Mouse (Mus musculus): ENCODE data around the gene Mroh2a. TPM values are rescaled to one million over a fixed set of nuclear protein-coding genes. Genes with fewer than 3 reads are reported as not detected.

The Mroh2a gene
- polyA plus RNA-seq, 1 experiment from 2014 or later, result 2.2 TPM

DNA sequence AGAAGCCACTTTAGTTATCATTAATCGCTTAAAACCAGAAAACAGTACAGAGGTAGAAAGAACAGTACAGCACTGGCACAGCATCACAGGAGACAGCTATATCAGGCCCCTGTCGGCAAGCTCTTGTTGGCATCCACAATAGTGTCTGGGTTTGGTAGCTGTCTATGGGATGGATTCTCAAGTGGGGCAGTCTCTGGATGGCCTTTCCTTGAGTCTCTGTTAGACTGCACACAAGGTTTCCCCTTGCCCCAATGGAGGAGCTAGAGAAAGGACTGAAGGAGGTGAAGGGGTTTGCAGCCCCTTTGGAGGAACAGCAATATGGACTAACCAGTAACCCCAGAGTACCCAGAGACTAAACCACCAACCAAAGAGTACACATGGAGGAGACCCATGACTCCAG is 65.3 kb downstream of the Mroh2a start:
- Histone ChIP-seq H3K9ac (no peak overlapping the region), H3K4me1 (no peaks in the 10 kb centered on the region), H3K9me3 (peaks cover 11% of the 10 kb centered on the region; the same call in 1 of the 2 replicates), H3K4me2 (no peak overlapping the region), H3K36me3 (no peaks in the 10 kb centered on the region), H3K27ac (no peak overlapping the region), H3K27me3 (no peaks in the 10 kb centered on the region), H3K4me3 (no peak overlapping the region)
- 51% methylated on average over 2 of the region's 2 CpGs for WGBS
- ATAC-seq (ENCODE audit: insufficient number of reproducible peaks, low FRiP score, low TSS enrichment, low read depth), result no peak

DNA sequence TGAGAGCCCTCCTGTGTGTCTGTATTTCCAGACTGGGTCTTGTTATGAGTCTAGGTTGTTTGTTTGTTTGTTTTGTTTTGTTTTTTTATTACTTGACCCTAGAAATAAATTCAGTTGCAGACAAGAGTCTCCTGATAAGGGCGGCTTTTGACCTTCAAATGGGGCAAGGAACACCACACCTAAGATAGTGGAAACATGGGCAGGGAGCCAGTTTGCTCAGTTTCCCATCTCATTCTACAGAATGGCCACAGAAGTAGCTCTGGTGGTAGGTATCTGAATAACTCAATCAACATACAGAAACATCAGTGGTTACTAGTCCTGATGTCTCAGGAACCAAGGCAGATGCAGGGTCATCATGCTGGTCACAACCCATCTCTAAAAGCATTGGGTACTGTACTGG is 67.9 kb downstream of the Mroh2a start:
- Histone ChIP-seq H3K4me2 (no peak overlapping the region), H3K36me3 (no peaks in the 10 kb centered on the region), H3K27ac (no peak overlapping the region), H3K27me3 (no peaks in the 10 kb centered on the region), H3K9me3 (peaks cover 21% of the 10 kb centered on the region), H3K4me3 (no peak overlapping the region), H3K9ac (no peak overlapping the region), H3K4me1 (no peaks in the 10 kb centered on the region)
- ATAC-seq (ENCODE audit: insufficient number of reproducible peaks, low FRiP score, low TSS enrichment, low read depth), result no peak
- 15% methylated on average over 1 of the region's 1 CpGs for WGBS

DNA sequence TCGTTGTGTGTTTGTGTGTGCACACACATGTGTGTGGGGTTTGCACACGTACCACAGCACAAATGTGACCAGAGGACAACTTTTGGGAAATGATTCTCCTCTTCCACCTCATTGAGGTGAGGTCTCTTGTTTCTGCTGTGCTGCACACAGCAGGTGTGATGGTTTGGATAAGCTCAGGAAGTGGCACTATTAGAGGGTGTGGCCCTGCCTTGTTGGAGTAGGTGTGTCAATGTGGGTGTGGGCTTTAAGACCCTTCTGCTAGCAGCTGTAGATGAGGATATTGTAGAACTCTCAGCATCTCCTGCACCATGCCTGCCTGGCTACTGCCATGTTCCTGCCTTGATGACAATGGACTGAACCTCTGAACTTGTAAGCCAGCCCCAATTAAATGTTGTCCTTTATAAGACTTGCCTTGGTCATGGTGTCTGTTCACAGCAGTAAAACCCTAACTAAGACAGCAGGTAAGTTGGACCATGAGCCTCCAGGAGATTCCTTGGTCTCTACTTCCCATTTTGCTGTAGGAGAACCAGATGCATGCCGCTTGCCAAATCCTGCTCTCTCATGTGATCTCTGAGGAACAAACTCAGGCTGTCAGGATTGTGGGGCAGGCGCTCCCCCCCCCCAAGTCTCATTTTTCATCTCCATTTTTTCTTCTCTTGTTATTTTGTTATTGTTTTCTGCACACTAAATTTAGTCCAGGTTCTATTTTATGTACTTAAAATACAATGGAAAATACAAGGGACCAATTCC is 69.6 kb downstream of the Mroh2a start:
- Histone ChIP-seq H3K9ac (no peak overlapping the region), H3K4me3 (no peak overlapping the region), H3K36me3 (no peaks in the 10 kb centered on the region), H3K27ac (no peak overlapping the region), H3K9me3 (peaks cover 32% of the 10 kb centered on the region), H3K4me2 (no peak overlapping the region), H3K27me3 (no peaks in the 10 kb centered on the region), H3K4me1 (no peaks in the 10 kb centered on the region)
- 73% methylated on average over 4 of the region's 4 CpGs for WGBS
- ATAC-seq (ENCODE audit: insufficient number of reproducible peaks, low FRiP score, low TSS enrichment, low read depth), result peak; percentile 4; the same call in 1 of the 2 replicates

DNA sequence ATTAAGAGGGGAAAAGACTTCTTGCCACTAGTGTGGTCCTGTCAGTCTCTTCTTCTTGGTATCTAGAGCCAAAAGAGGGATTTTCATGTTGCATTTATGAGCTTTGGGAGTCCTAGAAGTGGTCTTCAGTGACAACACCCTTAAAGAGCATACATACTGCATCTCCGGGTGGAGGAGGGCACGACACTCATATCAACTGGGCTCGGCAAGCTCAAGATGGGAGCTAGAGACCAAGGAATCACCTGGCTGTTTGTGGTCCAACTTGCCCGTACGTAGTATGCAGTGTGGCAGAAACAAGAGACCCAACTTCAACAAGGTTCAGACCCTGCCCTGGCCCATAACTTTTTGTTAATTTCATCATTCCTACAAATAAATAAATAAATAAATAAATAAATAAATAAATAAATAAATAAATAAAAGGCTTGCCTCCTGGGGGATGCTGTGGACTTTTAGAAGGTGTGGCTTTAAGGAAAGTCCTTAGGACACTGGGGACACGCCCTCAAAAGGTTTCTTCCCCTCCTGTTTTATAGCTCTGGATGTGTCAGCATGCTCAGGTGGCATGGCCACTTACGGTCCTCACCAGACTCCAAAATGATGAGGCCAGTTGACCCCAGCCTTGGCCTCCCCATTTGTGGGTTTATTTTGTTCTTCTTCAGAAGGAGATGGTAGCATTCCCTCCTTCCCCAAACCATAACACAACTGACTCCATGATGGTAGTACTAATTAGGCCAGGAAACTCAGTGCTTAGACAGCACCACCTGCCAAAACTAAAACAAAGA is 70.9 kb downstream of the Mroh2a start:
- no peak overlapping the region for H3K9ac ChIP-seq
- no peaks in the 10 kb centered on the region for H3K36me3 ChIP-seq
- no peak for ATAC-seq (ENCODE audit: insufficient number of reproducible peaks, low FRiP score, low TSS enrichment, low read depth)
- H3K4me2 ChIP-seq, result no peak overlapping the region
- H3K4me3 ChIP-seq, result no peak overlapping the region
- H3K27ac ChIP-seq, result no peak overlapping the region
- no peaks in the 10 kb centered on the region for H3K4me1 ChIP-seq
- H3K9me3 ChIP-seq, result peaks cover 31% of the 10 kb centered on the region
- H3K27me3 ChIP-seq, result no peaks in the 10 kb centered on the region
- WGBS, result 68% methylated on average over 7 of the region's 7 CpGs

DNA sequence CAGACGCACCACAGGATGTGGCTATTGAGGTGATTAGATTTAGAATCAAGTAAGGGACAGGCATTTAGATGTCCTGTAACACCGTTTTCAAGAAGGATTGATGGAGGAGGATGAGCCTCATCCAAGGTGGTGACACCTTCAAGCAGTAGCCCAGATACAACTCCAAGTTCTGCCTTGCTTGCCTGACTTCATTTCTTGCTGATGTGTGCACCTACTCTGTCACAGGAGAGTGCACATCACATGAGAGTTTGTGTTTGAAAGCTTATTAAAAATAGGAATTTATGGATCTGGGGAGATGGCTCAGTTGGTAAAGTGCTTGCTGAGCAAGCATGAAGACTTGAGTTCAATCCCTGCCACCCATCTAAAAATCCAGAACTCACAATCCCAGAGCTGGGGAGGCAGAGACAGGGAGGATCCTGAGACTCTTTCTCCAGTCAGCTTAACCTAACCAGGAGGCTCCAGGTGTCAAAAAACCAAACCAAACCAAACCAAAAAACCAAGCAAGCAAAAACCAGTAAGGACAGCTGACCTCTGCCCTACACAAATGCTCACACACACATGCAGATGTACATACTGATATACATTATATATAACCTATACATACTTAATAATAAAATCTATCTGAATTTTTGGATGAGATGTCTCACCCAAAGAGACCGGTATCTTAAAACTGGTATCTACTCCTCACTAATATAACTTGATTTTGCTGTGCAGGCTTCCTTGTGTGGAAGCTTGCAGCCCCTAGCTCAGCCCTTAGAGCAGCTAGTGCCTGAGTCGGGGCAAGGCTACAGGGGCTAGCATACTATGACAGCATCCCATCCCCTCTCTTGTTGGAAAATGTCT is 72.1 kb downstream of the Mroh2a start:
- no peak overlapping the region for H3K9ac ChIP-seq
- H3K9me3 ChIP-seq, result peaks cover 34% of the 10 kb centered on the region
- no peak overlapping the region for H3K27ac ChIP-seq
- no peaks in the 10 kb centered on the region for H3K27me3 ChIP-seq
- no peaks in the 10 kb centered on the region for H3K36me3 ChIP-seq
- ATAC-seq (ENCODE audit: insufficient number of reproducible peaks, low FRiP score, low TSS enrichment, low read depth), result no peak
- WGBS, result 59% methylated on average over 4 of the region's 4 CpGs
- H3K4me3 ChIP-seq, result no peak overlapping the region
- H3K4me2 ChIP-seq, result no peak overlapping the region
- no peaks in the 10 kb centered on the region for H3K4me1 ChIP-seq

DNA sequence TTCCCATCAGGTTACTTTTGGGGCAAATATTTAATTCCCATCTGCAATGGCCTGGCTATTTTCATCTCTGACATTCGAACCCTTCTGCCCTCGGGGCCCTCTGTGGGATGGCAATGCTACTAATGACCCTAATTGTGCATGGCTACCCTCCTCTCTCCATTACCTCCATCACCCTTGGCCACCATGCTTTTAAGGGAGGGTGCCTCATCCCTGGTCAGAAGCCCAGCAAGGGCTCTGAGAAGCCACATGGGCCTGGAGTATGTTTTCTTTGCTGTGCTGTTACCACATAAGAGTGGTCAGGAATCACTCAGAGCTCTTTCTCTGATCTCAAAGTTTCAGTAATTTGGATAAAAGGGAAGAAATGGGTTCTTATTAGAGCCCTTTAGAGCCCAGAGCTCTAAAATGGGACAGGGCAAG is 72.8 kb downstream of the Mroh2a start:
- Histone ChIP-seq H3K27me3 (no peaks in the 10 kb centered on the region), H3K9me3 (peaks cover 40% of the 10 kb centered on the region), H3K4me2 (no peak overlapping the region), H3K4me1 (no peaks in the 10 kb centered on the region), H3K4me3 (no peak overlapping the region), H3K9ac (no peak overlapping the region), H3K27ac (no peak overlapping the region), H3K36me3 (no peaks in the 10 kb centered on the region)
- ATAC-seq (ENCODE audit: insufficient number of reproducible peaks, low FRiP score, low TSS enrichment, low read depth), result no peak
- WGBS, result 85% methylated on average over 2 of the region's 2 CpGs

DNA sequence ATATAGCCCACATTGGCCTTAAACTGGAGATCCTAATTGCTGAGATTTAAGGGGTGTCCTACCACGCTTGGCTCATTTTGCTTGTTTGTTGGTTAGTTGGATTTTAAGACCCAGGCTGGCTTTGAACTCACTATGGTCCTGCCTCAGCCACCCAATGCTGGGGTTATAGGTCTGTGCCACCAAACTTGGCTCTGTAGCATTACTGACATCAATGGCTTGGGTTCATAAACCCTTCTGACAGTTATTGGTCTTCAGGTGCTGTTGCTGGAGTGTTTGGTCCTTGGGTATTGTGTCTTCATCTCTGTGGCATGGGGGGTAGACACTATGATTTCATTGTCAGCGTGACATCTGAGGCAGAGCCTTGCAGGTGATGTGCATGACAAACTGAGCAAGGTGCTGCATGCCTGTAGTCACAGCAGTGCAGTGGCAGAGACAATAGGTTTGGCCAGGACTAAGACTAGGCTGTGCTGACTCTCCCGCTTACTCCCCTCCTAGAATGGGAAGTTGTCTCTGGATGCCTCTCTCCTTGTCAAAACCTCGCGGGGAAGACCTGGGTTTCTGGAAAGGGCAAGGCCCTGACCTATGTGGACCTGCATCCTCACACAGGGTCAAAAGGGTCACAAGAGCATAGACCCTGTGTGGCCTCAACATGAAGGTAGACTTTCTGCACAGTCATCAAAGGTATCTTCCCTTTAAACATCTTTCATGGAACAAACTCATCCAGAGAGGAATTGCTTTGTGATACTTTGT is 73.7 kb downstream of the Mroh2a start:
- H3K9ac ChIP-seq, result no peak overlapping the region
- no peak overlapping the region for H3K4me3 ChIP-seq
- no peak for ATAC-seq (ENCODE audit: insufficient number of reproducible peaks, low FRiP score, low TSS enrichment, low read depth)
- H3K4me1 ChIP-seq, result no peaks in the 10 kb centered on the region
- H3K27ac ChIP-seq, result no peak overlapping the region
- H3K36me3 ChIP-seq, result no peaks in the 10 kb centered on the region
- WGBS, result 41% methylated on average over 5 of the region's 5 CpGs
- no peaks in the 10 kb centered on the region for H3K27me3 ChIP-seq
- H3K9me3 ChIP-seq, result peaks cover 42% of the 10 kb centered on the region
- no peak overlapping the region for H3K4me2 ChIP-seq

DNA sequence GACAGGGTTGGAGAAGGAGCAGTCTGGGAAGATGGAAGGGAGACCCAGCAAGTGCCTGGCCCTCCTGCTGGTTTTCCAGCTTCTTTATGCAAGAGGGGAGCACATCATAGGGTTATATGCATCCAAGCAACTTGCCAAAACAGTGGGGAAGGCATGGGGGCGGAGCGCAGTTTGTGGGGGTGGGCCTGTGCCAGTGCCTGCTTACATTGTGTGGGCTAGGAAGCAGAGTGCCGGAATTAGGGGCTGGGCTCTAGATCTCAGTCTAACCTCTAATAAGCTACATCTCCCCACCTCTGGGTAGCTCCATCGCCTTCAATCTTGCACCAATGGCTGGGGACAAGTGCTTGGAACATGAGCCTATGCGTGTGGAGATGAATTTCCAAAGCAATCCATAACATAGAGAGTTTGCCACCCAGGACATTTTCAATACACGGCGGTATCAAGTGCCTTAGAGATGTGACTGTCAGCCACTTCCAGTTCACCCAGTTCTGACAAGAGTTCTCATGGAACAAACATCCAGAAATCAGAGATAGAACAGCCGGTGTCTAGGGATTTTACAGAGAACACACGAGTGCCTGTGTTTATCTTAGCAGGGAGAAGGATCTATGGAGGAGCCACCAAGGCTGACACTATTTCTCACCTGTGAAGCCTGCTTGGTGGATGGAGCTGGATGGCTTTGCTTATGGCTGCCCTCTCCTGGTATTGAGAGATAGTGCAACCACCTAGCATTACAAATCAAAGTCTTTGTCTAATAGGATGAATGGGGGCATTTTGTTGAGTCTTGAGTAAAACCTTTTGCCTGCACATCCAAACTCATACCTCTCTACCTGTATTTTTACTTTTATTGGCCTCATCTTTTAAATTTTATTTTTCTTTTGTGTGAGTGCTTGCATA is 74.6 kb downstream of the Mroh2a start:
- Histone ChIP-seq H3K4me2 (no peak overlapping the region), H3K9ac (no peak overlapping the region), H3K4me1 (no peaks in the 10 kb centered on the region), H3K36me3 (no peaks in the 10 kb centered on the region), H3K4me3 (no peak overlapping the region), H3K9me3 (peaks cover 42% of the 10 kb centered on the region), H3K27me3 (no peaks in the 10 kb centered on the region), H3K27ac (no peak overlapping the region)
- WGBS, result 66% methylated on average over 9 of the region's 9 CpGs
- 0 out of 2 replicates have a peak, but pooled peaks have one; percentile 2 for ATAC-seq (ENCODE audit: insufficient number of reproducible peaks, low FRiP score, low TSS enrichment, low read depth)

DNA sequence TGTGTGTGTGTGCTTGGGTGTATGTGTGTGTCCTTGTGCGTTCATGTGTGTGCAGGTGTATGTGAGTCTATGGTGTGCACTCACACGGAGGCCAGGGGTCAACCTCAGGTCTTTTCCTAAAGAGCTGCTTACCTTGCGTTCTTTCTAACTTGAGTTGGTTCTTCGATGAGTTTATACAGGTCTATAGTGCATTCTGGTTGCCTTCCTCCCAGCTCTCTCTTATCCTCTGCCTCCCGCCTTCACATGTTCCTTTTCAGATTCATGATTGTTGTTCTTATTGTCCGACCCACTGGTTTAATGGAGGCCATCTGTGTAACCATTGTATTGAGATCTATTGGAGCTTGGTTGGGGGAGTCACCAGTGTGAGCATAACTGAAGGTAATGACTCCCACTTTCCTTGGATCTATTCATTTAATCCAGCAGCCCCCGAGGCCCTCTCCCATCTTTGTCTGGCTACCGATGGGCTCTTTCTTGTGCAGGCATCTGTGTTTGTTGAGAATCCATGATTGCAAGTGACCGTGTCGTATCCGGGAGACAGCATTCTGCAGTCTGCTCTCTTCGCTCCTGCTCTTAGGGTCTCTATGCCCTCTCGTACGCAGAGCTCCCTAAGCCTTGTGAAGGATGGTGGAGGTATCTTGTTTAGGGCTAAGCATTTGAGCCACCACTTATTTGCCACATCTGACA is 75.4 kb downstream of the Mroh2a start:
- no peak overlapping the region for H3K27ac ChIP-seq
- no peak overlapping the region for H3K4me2 ChIP-seq
- no peaks in the 10 kb centered on the region for H3K4me1 ChIP-seq
- peaks cover 45% of the 10 kb centered on the region for H3K9me3 ChIP-seq
- H3K4me3 ChIP-seq, result no peak overlapping the region
- H3K27me3 ChIP-seq, result no peaks in the 10 kb centered on the region
- ATAC-seq (ENCODE audit: insufficient number of reproducible peaks, low FRiP score, low TSS enrichment, low read depth), result no peak
- H3K9ac ChIP-seq, result no peak overlapping the region
- H3K36me3 ChIP-seq, result no peaks in the 10 kb centered on the region
- WGBS, result 67% methylated on average over 14 of the region's 14 CpGs

DNA sequence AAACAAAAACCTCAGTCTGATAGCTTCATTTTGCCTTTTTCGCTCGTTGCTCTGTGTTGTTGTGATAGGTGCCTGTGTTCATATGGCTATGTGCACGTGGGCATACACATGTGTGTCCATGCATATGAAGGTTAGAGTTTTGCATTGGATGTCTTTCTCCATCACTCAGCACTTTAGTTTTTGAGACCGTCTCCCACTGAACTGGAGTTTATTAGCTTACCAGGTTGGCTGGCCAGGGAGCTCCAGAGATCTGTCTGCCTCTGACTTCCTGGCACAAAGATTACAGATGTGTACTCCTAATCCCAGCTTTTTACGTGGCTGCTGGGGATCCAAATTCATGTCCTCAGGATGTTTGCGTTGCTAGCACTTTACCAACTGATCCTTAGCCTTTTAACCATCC is 77.0 kb downstream of the Mroh2a start:
- Histone ChIP-seq H3K4me2 (no peak overlapping the region), H3K27me3 (no peaks in the 10 kb centered on the region), H3K9me3 (peaks cover 49% of the 10 kb centered on the region), H3K4me3 (no peak overlapping the region), H3K27ac (no peak overlapping the region), H3K4me1 (no peaks in the 10 kb centered on the region), H3K9ac (no peak overlapping the region), H3K36me3 (no peaks in the 10 kb centered on the region)
- no peak for ATAC-seq (ENCODE audit: insufficient number of reproducible peaks, low FRiP score, low TSS enrichment, low read depth)
- 60% methylated on average over 6 of the region's 6 CpGs for WGBS
